Mouse (Mus musculus) olfactory bulb, adult 2 months (tissue): Measurements from ENCODE around the gene Babam2. TPM values are rescaled to one million over a fixed set of nuclear protein-coding genes. Genes with fewer than 3 reads are reported as not detected.

ENCODE experiments used
- H3K27ac ChIP-seq: fragments of 200-500 bp; 2 replicates; pipeline ENCODE4 v1.5.1; 2012; ENCODE audit warnings: low read depth, low read length; ENCODE audit not compliant: insufficient read depth
- H3K4me1 ChIP-seq: fragments of 200-500 bp; 2 replicates; pipeline ENCODE4 v1.6.1; 2012; ENCODE audit warnings: low read length; ENCODE audit not compliant: control insufficient read depth, insufficient read depth
- H3K4me3 ChIP-seq: fragments of 200-500 bp; 2 replicates; pipeline ENCODE4 v1.5.1; 2012; ENCODE audit warnings: mild to moderate bottlenecking, low read depth, low read length, moderate library complexity; ENCODE audit not compliant: insufficient read depth
- CTCF ChIP-seq: fragments of 200-500 bp; IDR thresholded peaks from 2 replicates; pipeline ENCODE4 v1.5.1; 2012; ENCODE audit warnings: low read depth, mild to moderate bottlenecking, low read length, moderate library complexity; ENCODE audit not compliant: insufficient read depth
- POLR2A ChIP-seq: fragments of 200-500 bp; IDR thresholded peaks from 2 replicates; pipeline ENCODE4 v1.6.1; 2012; ENCODE audit warnings: mild to moderate bottlenecking, low read depth, low read length, moderate library complexity; ENCODE audit not compliant: insufficient read depth
- WGBS: fragments of 180-500 bp; shearing (Covaris S2); methylation state at CpG from one replicate; pipeline ENCODE4 v1.1.7; 2018; 5-methylcytosine and 5-hydroxymethylcytosine counted together
- polyA plus RNA-seq: library from polyadenylated mRNA; stranded (reverse); fragments of >200 nt; gene quantifications from 2 replicates; pipeline ENCODE4 v1.2.4, GENCODE M21; 2012; ENCODE audit warnings: low replicate concordance; ENCODE audit not compliant: missing spikeins, insufficient read depth, insufficient read length

Gene Babam2
- polyA plus RNA-seq, 1 experiment = not detected

GRCm38 (mm10) chr5:32103545-32103944, 406.1 kb downstream of the Babam2 start:
- H3K27ac ChIP-seq = no peak overlapping the region
- 100% methylated on average over 1 of the region's 1 CpGs for WGBS
- H3K4me1 ChIP-seq = peaks cover 10% of the 10 kb centered on the region
- no peak overlapping the region for H3K4me3 ChIP-seq
- TF ChIP-seq POLR2A = no peak
- no peak for TF ChIP-seq CTCF

GRCm38 (mm10) chr5:32104119-32104990, 406.9 kb downstream of the Babam2 start:
- TF ChIP-seq POLR2A (no peak), CTCF (no peak)
- WGBS = 90% methylated on average over 12 of the region's 12 CpGs
- H3K4me3 ChIP-seq = no peak overlapping the region
- peaks cover 7% of the 10 kb centered on the region for H3K4me1 ChIP-seq
- H3K27ac ChIP-seq = no peak overlapping the region

GRCm38 (mm10) chr5:32106473-32107140, 409.1 kb downstream of the Babam2 start:
- TF ChIP-seq CTCF = no peak
- 92% methylated on average over 5 of the region's 5 CpGs for WGBS

GRCm38 (mm10) chr5:32110651-32111050, 413.2 kb downstream of the Babam2 start:
- TF ChIP-seq POLR2A (no peak), CTCF (no peak)
- Histone ChIP-seq H3K27ac (no peak overlapping the region), H3K4me3 (no peak overlapping the region), H3K4me1 (peaks cover 10% of the 10 kb centered on the region)
- WGBS = 95% methylated on average over 4 of the region's 4 CpGs

More at GRCm38 (mm10) chr5:32106473-32107140, 409.1 kb downstream of the Babam2 start:
- H3K4me3 ChIP-seq = no peak overlapping the region
- H3K4me1 ChIP-seq = peaks cover 7% of the 10 kb centered on the region
- no peak overlapping the region for H3K27ac ChIP-seq

GRCm38 (mm10) chr5:32112206-32112916, 414.9 kb downstream of the Babam2 start:
- TF ChIP-seq CTCF (no peak), POLR2A (no peak)
- peaks cover 10% of the 10 kb centered on the region for H3K4me1 ChIP-seq
- no peak overlapping the region for H3K4me3 ChIP-seq
- WGBS = 86% methylated on average over 7 of the region's 7 CpGs
- no peak overlapping the region for H3K27ac ChIP-seq

- WGBS = 40% methylated on average over 11 of the region's 11 CpGs
- no peak overlapping the region for H3K4me3 ChIP-seq
- TF ChIP-seq POLR2A = no peak
- H3K27ac ChIP-seq = no peak overlapping the region; the same call in 1 of the 2 replicates
- H3K4me1 ChIP-seq = peaks cover 27% of the 10 kb centered on the region
Measured at GRCm38 (mm10) chr5:32120901-32121376, 423.5 kb downstream of the Babam2 start.

GRCm38 (mm10) chr5:32121936-32122335, 424.5 kb downstream of the Babam2 start:
- Histone ChIP-seq H3K27ac (no peak overlapping the region), H3K4me3 (no peak overlapping the region), H3K4me1 (peaks cover 27% of the 10 kb centered on the region)
- 90% methylated on average over 6 of the region's 6 CpGs for WGBS
- no peak for TF ChIP-seq POLR2A
- TF ChIP-seq CTCF = no peak

- no peak overlapping the region for H3K4me3 ChIP-seq
- H3K27ac ChIP-seq = no peak overlapping the region
- peaks cover 27% of the 10 kb centered on the region for H3K4me1 ChIP-seq
- TF ChIP-seq POLR2A (no peak), CTCF (no peak)
- 92% methylated on average over 5 of the region's 5 CpGs for WGBS
Measured at GRCm38 (mm10) chr5:32122363-32122762, 424.9 kb downstream of the Babam2 start.
